Comparison of ENCODE assay signal across 13 mouse cellular contexts in genomic region chr5:33853086-33853485, GRCm38 (mm10). TPM values are rescaled to one million over a fixed set of nuclear protein-coding genes. Genes with fewer than 3 reads are reported as not detected.
DNase-seq lines count a peak whose midpoint lies in the region; ATAC-seq and TF ChIP-seq lines count a peak whose summit lies in the region.
"Had no signal": no experiment of that assay in that cellular context is flagged by ENCODE, and none has a peak within 500 bp of the region (broad histone marks: within the 10 kb centered on the region; RNA-seq: fewer than 3 reads in every experiment).

No protein-coding gene starts in this region.

- DNase-seq in midbrain, postnatal 0 days (ENCODE audit: low spot score), result no peak
- DNase-seq in midbrain, embryonic 14.5 days, result no peak
- DNase-seq in ES-CJ7 (ENCODE audit: low read depth, low spot score) (peak; percentile 19), R1 (ENCODE audit: low read depth, low spot score) (peak; percentile 32)
- no peak for DNase-seq in adrenal gland, adult (ENCODE audit: inconsistent age in 2 of 2, low spot score in 1 of 2)
- DNase-seq: heart, adult 18-20 months; lung, adult 2 months had no signal

- 97% methylated on average over 1 of the region's 1 CpGs for WGBS in intestine, postnatal 0 days
- WGBS in intestine, embryonic 15.5 days, result 97% methylated on average over 1 of the region's 1 CpGs
- WGBS in midbrain, postnatal 0 days, result 97% methylated on average over 1 of the region's 1 CpGs
- WGBS in midbrain, embryonic 14.5 days, result 100% methylated on average over 1 of the region's 1 CpGs

- no peaks in the 10 kb centered on the region for H3K27me3 ChIP-seq in intestine, postnatal 0 days (replicated peaks; ENCODE audit: control insufficient read depth, insufficient read depth, low read length)
- H3K27me3 ChIP-seq in intestine, embryonic 15.5 days (replicated peaks), result no peaks in the 10 kb centered on the region
- no peaks in the 10 kb centered on the region for H3K27me3 ChIP-seq in midbrain, postnatal 0 days (ENCODE audit: insufficient read depth, low read length)
- H3K27me3 ChIP-seq in midbrain, embryonic 14.5 days (ENCODE audit: control insufficient read depth, insufficient read depth, low read length), result no peaks in the 10 kb centered on the region
- H3K27me3 ChIP-seq: embryonic facial prominence, embryonic 12.5 days; limb, embryonic 12.5 days had no signal

- H3K4me2 ChIP-seq in intestine, postnatal 0 days (replicated peaks; ENCODE audit: low read depth), result no peak overlapping the region
- no peak overlapping the region for H3K4me2 ChIP-seq in intestine, embryonic 15.5 days (replicated peaks)
- H3K4me2 ChIP-seq in midbrain, postnatal 0 days (ENCODE audit: low read depth, low read length, poor library complexity, severe bottlenecking), result no peak overlapping the region
- no peak overlapping the region for H3K4me2 ChIP-seq in midbrain, embryonic 14.5 days (ENCODE audit: low read length)
- H3K4me2 ChIP-seq: embryonic facial prominence, embryonic 12.5 days; limb, embryonic 12.5 days had no signal

- no peak for ATAC-seq in intestine, postnatal 0 days
- ATAC-seq in intestine, embryonic 15.5 days, result no peak
- no peak for ATAC-seq in midbrain, postnatal 0 days (ENCODE audit: low FRiP score)
- ATAC-seq in midbrain, embryonic 14.5 days (ENCODE audit: low FRiP score, low TSS enrichment), result no peak
- no peak for ATAC-seq in megakaryocyte, adult 5-6 weeks (ENCODE audit: poor library complexity, severe bottlenecking)

- TF ChIP-seq CTCF in intestine, postnatal 0 days (IDR thresholded peaks at IDR 0.05; ENCODE audit: low read depth), result peak; percentile 46
- TF ChIP-seq CTCF in midbrain, postnatal 0 days (IDR thresholded peaks at IDR 0.05), result peak; percentile 55

- no peaks in the 10 kb centered on the region for H3K9me3 ChIP-seq in intestine, postnatal 0 days (ENCODE audit: control insufficient read depth)
- H3K9me3 ChIP-seq in intestine, embryonic 15.5 days, result no peaks in the 10 kb centered on the region
- H3K9me3 ChIP-seq in midbrain, postnatal 0 days (ENCODE audit: low read length), result no peaks in the 10 kb centered on the region
- no peaks in the 10 kb centered on the region for H3K9me3 ChIP-seq in midbrain, embryonic 14.5 days (ENCODE audit: control insufficient read depth, low read length)
- H3K9me3 ChIP-seq: embryonic facial prominence, embryonic 12.5 days; limb, embryonic 12.5 days had no signal

- no peak overlapping the region for H3K27ac ChIP-seq in intestine, postnatal 0 days (ENCODE audit: low read depth, low read length)
- no peak overlapping the region for H3K27ac ChIP-seq in intestine, embryonic 15.5 days
- no peak overlapping the region for H3K27ac ChIP-seq in midbrain, postnatal 0 days (ENCODE audit: low read depth, low read length)
- no peak overlapping the region for H3K27ac ChIP-seq in midbrain, embryonic 14.5 days (replicated peaks; ENCODE audit: low read depth, low read length)
- H3K27ac ChIP-seq: embryonic facial prominence, embryonic 12.5 days; kidney, postnatal 0 days; limb, embryonic 12.5 days had no signal

- H3K4me3 ChIP-seq in intestine, postnatal 0 days (ENCODE audit: low read depth, low read length), result no peak overlapping the region
- no peak overlapping the region for H3K4me3 ChIP-seq in intestine, embryonic 15.5 days (replicated peaks)
- no peak overlapping the region for H3K4me3 ChIP-seq in midbrain, postnatal 0 days (ENCODE audit: low read depth, low read length)
- H3K4me3 ChIP-seq in midbrain, embryonic 14.5 days (replicated peaks; ENCODE audit: low read depth, low read length), result no peak overlapping the region
- H3K4me3 ChIP-seq: embryonic facial prominence, embryonic 12.5 days; limb, embryonic 12.5 days had no signal

- H3K9ac ChIP-seq in intestine, postnatal 0 days (ENCODE audit: low read depth, low read length), result no peak overlapping the region
- H3K9ac ChIP-seq in intestine, embryonic 15.5 days, result no peak overlapping the region
- no peak overlapping the region for H3K9ac ChIP-seq in midbrain, postnatal 0 days (replicated peaks; ENCODE audit: low read length, poor library complexity, severe bottlenecking)
- H3K9ac ChIP-seq in midbrain, embryonic 14.5 days (replicated peaks; ENCODE audit: low read length), result no peak overlapping the region
- H3K9ac ChIP-seq: embryonic facial prominence, embryonic 12.5 days; limb, embryonic 12.5 days had no signal

- H3K36me3 ChIP-seq in intestine, postnatal 0 days (ENCODE audit: control insufficient read depth, insufficient read depth), result peaks cover 22% of the 10 kb centered on the region; the same call in 1 of the 2 replicates
- H3K36me3 ChIP-seq in intestine, embryonic 15.5 days, result peaks cover 12% of the 10 kb centered on the region; the same call in 1 of the 2 replicates
- H3K36me3 ChIP-seq in midbrain, postnatal 0 days (ENCODE audit: insufficient read depth, low read length), result peaks cover 17% of the 10 kb centered on the region
- H3K36me3 ChIP-seq in midbrain, embryonic 14.5 days (ENCODE audit: control insufficient read depth, insufficient read depth, low read length), result peaks cover 49% of the 10 kb centered on the region

- H3K4me1 ChIP-seq in intestine, postnatal 0 days (replicated peaks; ENCODE audit: control insufficient read depth, insufficient read depth, low read length), result no peaks in the 10 kb centered on the region
- no peaks in the 10 kb centered on the region for H3K4me1 ChIP-seq in intestine, embryonic 15.5 days (replicated peaks)
- H3K4me1 ChIP-seq in midbrain, postnatal 0 days (ENCODE audit: insufficient read depth, low read length), result no peaks in the 10 kb centered on the region
- H3K4me1 ChIP-seq in midbrain, embryonic 14.5 days (ENCODE audit: control insufficient read depth, insufficient read depth, low read length), result no peaks in the 10 kb centered on the region
- H3K4me1 ChIP-seq: embryonic facial prominence, embryonic 12.5 days; limb, embryonic 12.5 days had no signal

RNA-seq across cellular contexts. Expression of gene Nsd2, which starts 32.6 kb away (rescaled TPM):
- 12.1 and 14.1 TPM in 2 replicates for polyA plus RNA-seq in intestine, postnatal 0 days (2015; fragmentation: Nextera tagmentation; extraction: Ambion mirVana)
- 38.8 and 41.3 TPM in 2 replicates for polyA plus RNA-seq in intestine, embryonic 15.5 days (2015; fragmentation: Nextera tagmentation; extraction: Ambion mirVana)
- 108 and 121 TPM in 2 replicates for total RNA-seq in midbrain, postnatal 0 days (2014; rRNA removed)
- polyA plus RNA-seq in midbrain, postnatal 0 days (2015; fragmentation: Nextera tagmentation; extraction: Ambion mirVana), result 59.6 and 72.1 TPM in 2 replicates
- polyA plus RNA-seq in midbrain, embryonic 14.5 days (2014; fragmentation: Nextera tagmentation; extraction: Ambion mirVana), result 91.3 and 119 TPM in 2 replicates
- 49.9 and 61.0 TPM in 2 replicates for total RNA-seq in megakaryocyte, adult 5-6 weeks (2015)
- total RNA-seq in megakaryocyte, adult 5-6 weeks (2017), result 88.7 and 89.6 TPM in 2 replicates

Comparison
In these comparisons a context has a peak if more than half of its experiments do, and no peak if none do; other contexts are left out.
1. DNase-seq: peak in ES-CJ7 (single experiment) and R1 (single experiment); none in midbrain, postnatal 0 days (single experiment), midbrain, embryonic 14.5 days (single experiment) and adrenal gland, adult (0 of 2).